Mouse (Mus musculus) Muller cell, postnatal 12 days (primary cell): ENCODE results near the gene Uba6.

Source experiments
- DNase-seq: peaks from one replicate; pipeline ENCODE4 v3.0.0-alpha.2; 2015; ENCODE audit errors: inconsistent ontology term

Gene Uba6

DNA sequence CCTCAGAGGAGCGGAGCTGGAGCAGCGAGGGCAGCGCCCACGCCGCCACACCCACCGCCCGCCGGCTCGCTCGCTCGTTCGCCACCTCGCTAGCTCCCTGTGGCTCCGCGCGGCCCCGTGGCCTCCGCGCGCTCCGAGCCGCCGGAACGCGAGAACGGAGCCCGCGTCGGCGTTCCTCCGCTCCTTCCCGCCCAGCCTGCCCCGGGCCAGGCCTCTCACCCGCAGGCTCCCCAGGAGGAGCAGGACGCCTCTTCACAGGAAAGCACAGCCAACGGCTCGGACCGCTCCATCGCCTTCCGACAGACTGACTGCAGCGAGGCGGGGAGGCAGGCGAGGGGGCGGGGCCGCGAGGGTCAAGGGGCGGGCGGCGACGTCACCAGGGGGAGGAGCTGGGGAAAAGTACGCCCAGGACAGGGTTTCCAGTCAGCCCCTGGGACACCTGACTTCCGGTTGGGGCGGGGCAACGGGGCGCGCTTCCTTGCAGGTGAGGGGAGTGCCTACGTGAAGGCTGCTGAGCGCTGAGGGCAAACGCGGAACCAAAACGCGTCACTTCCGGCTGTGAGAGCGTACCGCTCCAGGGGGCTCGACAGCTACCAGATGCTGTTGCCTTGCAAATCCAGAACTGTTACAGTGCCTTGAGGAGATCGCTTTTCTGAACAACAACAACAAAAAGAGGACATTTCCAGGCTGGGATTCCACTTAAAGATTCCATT is at the start of gene Uba6:
TSS of gene Uba6 (minus strand) at position 355 of the 713 bp plus-strand sequence.
- DNase-seq: peak; percentile 99

DNA sequence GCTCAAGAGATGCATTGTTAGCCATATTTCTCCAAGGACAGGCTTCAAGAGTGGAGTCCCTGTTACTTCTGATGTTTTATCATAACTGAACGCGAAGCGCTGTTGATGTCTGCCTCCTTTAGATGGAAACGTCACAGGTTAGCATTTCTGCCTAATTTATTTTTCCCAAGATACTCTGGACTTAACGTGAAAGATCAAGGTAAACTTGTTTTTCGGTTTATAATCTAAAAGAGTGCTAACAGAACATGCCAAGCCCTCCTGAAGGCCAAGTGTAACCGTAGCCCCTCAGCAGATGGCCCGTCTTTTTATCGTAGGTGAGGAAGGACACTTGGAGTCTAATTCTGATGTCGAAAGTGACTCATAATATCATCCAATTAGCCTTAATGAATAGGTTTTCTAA is 25.2 kb upstream of the Uba6 start, which contains the start of gene Gnrhr:
TSS of gene Gnrhr (minus strand) at position 101 of the 400 bp plus-strand sequence.
- DNase-seq: no peak

DNA sequence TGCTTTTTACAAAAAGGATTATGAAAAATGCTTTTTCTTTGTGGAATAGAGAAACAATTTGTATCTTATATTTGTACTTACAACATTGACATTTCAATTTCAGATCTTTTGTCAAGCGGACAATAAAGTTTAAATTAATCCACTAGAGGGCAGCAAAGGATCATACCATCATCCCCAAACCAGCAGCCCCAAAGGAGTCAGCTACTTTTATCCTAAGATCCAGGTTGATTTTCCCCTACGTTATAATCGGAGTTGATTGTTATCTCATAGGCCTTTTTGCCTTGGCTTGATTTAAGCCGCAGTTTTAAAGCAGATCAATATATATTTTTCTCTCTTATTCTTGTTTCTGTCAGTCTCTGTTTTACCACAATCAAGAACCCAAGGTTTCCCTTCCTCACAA is 18.8 kb upstream of the Uba6 start:
- peak; percentile 55 for DNase-seq

DNA sequence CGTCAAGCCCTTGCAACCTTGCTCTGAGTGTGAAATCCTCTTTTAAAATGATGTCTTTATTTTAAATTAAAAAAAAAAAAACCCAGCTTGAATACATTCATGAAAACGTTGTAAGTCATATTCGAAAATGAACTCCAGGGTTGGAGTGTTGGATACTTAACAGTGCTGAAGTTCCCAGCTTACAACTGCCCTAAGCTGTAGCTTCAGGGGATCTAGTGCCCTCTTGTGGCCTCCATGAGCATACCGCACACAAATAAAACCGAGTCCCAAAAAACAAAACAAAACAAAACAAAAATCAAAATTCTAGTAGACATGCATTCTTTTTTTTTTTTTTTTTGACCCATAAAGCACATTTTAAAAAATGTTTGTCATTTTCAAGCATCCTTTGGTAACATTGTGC is 18.2 kb upstream of the Uba6 start:
- no peak for DNase-seq

DNA sequence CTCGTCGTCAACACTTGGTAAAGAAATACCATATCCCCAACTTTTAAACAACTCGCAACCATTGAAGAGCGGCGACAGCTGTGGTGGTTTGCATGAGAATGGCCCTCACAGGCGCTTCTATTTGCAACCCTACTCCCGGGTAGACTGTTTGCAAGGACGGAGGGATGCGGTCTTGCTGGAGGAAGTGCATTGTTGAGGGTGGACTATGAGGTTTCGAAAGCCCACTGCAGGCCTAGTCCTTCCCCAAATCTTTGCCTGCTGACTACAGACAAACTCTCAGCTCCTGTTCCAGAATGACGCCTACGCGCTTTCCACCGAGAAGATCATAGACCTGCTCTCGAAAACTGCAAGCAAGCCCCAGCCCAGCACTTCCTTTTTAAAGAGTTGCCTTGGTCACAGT is 17.7 kb upstream of the Uba6 start:
- no peak for DNase-seq

DNA sequence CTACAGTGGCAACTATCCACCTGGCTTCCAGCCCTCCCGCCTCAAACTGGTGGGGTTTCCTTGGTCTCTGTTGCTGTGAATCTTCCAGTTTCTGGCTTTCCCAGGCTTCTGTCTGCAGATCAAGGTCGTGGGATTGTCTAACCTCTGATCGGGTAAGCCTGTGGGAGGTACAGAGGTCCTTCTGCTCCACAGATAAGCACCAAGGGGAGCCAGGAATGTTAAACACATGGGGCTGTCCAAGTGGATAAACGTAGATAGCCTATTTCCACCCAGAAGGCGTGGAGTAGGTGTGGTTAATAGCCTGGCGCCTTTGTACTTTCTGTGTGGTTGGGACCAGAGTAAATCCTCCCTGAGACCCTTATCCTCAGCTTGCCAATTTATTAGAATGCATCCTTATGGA is 14.8 kb upstream of the Uba6 start:
- no peak for DNase-seq

DNA sequence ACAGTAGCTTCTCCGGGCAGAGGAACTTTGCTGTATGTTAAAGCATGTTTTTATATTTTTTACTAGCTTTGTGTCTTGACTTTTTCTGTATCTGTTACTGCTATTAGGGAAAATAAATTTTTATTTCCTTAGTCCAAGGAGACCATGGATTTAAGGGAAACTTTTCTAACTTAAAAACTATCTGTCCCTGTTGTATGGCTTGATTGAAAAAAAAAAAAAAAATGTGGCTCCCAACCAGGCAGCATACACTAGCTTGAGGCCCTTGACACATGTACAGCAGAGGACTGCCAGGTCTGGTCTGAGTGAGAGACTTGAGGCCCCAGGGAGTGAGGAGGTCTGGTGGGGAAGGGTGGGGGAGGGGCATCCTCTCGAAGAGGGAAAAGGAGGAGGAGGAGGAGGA is 1.2 kb upstream of the Uba6 start:
- no peak for DNase-seq

DNA sequence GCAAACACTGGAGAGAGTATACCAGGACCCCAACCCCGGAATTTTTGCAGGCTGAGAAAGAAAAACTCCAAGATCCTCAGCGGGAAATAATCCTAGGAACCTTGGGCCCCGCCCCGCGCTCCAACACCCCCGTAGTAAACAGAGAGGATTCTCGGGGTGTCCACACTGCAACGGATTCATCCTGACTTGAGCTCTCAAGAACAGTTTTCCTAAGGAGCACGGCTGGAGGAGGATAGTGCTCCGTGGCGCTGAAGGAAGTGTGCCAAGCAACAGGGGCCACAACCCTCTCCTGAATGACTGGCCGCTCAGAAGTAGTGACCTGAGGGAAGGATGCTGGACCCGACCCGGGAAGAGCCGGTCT is 535 bp downstream of the Uba6 start:
- no peak for DNase-seq

DNA sequence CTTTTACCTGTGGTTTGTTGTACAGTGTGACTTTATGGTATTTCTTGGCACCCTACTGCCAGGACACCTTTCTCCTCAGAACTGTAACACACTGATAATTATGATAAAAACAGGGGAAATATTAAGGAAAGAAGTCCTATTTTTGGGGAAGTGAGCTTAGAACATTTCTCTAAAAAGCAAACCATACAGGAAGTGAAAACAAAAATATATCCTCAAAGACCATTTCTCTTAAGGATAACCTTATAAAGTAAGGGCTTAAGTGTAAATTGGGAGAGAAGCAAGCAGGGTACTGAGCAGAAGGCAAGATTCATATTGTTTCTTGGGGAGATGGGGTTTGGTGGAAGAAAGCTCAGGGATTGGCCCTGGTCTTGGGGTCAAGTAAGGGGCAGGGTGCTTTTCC is 42.8 kb downstream of the Uba6 start:
- DNase-seq: no peak

DNA sequence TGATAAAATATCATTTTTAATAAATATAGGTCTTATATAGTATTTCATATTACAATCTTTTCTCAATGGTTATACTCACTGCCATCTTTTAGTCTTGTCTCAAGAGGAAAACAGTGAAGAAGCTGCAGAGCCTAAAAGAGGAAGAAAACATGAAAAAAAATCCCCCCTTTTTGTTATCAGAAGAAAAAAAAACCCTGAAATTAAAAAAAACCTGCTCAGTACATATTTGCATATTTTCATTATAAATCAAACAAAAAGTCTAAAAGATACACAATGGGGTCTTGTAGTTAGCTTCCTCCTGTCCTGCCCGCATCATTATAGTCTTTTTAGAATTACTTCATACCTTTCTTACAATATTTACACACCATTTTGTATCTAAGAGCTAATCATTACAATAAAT is 43.9 kb downstream of the Uba6 start:
- no peak for DNase-seq

DNA sequence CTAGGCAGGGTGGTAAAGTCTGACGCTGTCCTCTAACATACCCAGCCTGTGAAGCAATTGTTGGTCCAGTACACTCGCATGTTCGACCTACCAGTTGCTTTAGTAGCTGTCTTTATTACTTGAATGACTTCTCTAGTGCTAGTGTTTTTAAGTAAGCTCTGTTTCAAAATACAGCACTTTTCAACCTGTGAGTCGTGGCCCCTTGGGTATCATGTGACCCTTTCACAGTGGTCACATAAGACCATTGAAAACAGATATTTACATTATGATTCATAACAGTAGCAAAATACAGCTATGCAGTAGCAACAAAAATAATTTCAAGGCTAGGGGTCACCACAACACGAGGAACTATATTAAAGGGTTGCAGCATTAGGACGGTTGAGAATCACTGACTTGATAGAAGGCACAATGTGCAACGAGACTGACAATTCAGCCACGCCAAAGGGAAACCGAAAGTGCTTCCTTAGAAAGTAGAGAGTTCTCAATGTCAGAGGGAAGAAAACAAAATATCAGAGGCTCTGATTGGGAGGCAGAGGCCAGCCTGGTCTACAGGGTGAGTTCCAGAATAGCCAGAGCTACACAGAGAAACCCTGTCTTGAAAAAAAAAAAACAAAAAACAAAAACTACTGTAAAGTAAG is 54.0 kb downstream of the Uba6 start:
- DNase-seq: no peak

DNA sequence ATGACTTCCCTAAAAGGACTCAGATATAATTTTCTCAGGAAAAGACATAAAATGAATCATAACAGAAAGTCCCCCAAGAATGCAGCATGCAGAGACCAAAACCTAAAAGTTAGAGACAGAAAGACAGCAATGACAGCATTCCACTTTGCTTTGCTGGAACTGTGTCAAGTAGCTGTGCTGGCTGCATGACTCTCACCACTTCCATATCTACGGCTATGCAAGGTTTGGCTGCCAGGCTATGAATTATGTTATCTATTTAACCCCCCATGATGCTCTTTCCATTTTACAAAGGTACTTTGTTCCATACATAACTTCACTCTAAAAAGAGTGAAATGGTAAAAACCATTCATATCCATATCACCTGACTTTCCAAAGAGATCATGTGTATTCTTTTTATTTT is 58.6 kb downstream of the Uba6 start:
- DNase-seq: no peak

DNA sequence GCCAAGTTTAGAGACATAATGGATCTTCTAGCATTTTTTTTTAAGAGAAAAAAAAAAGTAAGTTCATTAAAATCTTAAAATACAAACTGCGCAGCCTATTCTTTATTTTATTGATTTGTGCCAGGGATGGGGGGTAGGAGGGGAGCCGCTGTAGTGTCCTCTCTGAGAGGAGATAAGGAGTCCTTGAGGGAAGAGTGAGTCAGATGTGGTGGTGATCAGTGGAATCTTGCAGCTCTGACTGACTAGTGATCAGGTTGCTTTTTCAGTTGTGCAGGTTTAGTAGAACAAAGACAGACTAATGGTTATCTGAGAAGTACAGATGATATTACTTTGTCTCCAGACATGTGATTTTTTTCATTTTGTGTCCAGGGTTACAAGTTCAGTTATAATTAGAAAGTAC is 59.6 kb downstream of the Uba6 start:
- DNase-seq: no peak

DNA sequence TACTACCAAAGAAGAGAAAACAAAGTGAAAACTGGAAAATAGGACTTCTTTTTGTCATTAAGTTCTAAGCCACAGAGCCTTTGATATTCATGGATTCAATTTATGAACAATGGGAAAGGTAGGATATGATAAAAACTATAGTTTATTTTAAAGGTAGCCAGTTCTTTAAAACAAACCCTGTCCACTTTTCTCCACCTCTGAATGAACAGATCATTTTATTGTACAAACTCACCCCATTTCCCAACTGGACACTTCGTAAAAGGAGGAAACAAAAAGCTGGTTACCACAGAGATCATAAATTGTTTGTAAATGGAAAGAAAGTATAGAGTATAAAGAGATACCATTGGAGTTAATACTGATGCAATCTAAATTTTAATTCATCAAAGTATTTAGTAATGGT is 61.5 kb downstream of the Uba6 start:
- DNase-seq: no peak

DNA sequence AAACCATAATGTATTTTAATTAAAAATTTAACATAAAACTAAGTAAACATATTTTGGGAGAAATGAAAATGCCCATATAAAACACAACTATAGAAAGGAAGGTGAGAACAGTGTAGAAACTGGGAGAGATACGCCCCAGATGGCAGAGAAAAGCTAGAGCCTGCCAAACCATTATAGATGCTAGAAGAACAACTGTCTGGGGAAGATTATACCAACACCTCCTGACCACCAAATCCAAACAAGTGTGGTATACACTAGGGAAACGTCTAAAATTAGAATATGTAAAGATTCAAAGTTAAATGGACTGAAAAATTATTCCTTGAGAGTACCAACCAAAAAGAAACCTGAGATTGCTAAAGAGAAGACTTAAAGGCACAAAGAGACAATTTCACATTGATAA is 66.0 kb downstream of the Uba6 start:
- no peak for DNase-seq

DNA sequence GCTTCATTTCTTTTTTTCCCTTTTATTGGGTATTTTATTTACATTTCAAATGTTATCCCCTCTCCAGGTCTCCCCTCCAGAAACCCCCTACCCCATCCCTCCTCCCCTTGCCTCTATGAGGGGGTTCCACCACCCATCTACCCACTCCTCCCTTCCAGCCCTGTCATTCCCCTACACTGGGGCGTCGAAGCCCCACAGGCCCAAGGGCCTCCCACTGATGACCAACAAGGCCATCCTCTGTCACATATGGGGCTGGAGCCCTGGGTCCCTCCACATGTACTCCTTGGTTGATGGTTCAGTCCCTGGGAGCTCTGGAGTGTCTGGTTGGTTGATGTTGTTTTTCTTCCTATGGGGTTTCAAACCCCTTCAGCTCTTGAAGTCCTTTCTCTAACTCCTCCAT is 70.4 kb downstream of the Uba6 start:
- no peak for DNase-seq

DNA sequence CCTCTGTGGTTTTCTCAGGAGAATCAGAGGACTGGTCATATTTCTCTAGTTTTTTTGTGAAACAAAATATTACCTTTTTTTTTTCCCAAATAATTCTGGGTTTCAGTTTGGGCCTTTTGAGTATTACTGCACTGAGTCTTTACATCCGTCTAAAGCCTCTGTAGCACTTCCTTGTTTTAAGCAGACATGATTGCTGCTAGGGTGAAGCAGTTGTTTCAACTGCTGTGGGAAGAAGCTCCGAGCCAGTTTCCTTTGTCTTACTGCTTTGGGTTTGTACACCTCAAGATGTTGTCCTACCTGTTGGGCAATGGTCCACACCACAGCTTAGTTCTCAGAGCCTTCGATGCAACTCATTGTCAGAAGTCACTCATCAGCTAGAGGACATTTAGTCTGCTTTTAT is 72.0 kb downstream of the Uba6 start:
- DNase-seq: no peak

DNA sequence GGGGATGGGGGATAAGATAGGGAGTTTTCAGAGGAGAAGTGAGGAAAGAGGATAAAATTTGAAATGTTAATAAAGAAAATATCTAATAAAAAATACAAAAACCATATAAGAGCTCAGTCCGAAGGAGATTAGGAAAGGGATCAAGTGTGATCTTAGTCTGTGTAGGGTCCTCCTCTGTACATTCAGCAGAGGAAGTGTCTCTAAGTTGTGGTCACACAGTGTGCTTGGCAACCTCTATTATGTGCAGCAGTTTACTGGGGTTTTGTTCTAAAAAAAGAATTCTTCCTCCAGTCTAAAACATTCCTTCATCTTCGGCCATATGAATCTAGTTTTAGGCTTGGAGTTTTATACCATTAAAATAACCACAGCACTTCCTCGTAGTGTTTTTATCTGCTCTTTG is 73.6 kb downstream of the Uba6 start:
- DNase-seq: no peak

DNA sequence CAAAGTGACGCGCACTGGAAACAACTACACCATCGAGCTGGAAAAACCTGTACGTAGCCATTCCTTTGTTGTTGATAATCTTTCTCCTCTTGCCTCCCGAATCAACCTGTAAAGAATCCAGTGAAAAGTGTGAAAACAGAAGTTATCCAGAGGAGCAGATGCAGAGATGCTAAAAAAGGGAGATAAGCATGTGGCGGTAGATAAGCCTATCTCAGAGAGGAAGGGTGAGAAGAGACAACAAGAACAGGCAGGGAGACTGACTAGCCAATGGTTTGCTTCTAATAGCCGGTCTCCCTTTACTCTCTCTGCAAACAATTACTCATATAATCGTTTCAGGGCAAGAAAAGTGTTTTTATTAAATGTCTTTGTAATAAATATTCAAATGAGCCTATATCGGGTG is 77.8 kb downstream of the Uba6 start:
- no peak for DNase-seq

DNA sequence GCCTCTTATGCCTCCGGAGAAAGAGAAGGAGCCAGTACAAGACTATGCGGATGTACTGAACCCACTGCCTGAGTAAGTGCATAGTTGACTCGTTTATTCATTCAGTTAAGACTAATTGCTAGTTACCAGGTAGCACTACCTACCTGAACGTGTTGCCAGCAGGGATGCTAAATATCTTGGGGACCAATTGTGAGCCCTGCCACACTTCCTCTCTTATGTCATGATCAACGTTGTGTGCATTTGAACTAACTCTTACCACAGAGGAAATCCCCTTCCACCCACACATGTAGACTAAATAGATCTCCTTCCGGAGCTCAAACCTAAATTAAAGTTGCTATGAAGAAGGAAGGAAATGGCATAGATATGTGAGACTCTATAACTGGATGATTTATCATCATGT is 85.9 kb downstream of the Uba6 start:
- DNase-seq: no peak

DNA sequence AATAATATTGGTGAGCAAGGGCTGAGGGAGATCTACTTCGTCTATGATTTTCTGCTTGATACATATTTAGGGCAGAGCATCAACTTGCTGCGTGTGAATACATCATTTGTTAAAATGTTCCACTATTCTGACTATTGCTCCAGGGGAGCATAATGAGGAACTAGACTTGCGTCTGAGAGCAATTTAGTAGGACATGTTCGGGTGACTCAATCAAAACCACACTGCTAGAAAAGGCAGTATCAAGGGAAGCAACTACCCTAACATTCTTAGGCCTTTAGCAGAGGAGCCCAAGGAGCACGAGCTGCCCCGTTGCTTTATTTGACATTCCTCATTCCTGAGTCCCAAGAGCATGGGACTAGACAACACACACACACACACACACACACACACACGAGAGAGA is 87.6 kb downstream of the Uba6 start:
- no peak for DNase-seq

DNA sequence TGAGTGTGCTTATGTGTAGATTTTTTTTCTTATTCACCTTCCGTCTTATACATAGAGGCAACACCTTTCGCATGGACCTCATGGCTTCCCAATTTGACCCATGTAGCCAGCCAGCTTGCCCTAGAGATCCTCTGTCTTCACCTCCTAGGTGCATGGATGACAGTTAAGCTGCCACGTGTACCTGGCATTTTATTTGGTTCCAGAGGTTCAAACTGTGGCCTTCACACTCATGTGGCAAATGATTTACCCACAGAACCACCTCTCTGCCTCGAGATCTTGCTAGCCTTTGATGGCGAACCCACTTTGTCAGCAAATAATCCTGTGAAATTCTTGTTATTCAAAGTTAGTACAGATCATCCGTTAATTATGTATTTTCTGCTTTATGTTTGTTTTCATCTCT is 88.6 kb downstream of the Uba6 start:
- DNase-seq: no peak

DNA sequence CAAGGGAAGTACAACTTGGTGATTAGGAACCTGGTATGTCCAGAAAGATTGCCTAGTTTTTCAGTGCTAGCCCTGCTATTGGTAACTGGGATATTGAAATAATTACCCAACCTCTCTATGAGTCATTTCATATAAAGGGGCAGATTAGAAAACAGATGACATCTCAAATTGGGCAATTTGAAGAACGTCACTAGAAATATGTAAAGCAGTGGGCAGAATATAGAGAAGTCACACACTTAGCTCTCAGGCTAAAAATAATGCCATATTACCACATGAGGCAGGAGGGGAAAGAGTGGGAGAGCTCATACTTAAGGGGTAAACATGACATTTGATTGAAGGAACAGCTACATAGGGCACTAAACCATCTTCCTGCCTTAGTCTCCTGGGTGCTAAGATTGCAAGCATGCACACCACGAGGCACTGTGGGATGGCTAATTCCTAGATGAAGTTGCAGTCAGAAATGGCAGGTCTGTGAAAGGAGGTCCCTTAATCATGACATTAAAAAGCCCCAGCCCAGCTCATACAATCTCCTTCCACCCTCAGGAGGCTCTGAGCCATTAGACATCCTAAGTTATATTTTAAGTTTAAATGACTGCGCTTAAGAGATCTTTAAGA is 93.8 kb downstream of the Uba6 start:
- DNase-seq: peak; percentile 9
